Mouse (Mus musculus): ENCODE data around the gene Eif2ak4.
A peak's percentile ranks its signal among the peaks of the same experiment; 100 is the strongest.

Gene Eif2ak4

DNA sequence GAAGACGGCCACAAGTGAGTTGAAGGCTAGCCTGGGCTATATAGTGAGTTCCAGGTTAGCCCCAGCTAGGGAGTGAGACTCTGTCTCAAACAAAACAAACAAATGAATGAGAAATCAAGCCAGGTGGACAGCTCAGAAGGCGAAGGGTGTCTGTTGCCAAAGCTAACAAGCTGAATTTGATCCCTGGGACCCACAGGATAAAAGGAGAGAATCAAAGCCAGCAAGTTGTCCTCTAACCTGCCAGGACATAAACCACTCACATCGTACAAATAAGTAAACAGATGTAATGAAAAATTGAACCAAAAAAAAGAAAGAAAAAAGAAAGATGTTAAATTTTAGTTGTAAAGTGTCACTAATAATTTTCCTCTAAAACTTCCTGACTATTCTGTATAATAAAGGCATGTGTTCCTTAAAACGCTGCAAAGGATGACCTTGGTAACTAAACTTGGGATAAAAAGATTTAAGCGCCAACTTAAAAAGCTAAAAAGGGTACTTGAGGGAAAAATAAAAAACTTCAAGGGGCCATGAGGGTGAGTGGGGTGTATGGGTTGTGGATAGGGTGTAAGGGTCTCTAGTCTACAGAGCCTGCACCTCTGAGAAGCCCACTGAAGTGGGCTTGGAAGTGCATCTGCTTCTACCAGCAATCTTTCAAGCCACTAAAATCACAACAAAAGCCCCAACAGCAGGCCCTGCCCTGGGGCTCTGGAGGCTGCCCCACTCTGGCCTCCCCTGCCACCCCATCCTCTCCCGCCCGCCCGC is 121.4 kb downstream of the Eif2ak4 start:
- DNase-seq (ENCODE audit: low spot score in 2 of 2), result no peak

DNA sequence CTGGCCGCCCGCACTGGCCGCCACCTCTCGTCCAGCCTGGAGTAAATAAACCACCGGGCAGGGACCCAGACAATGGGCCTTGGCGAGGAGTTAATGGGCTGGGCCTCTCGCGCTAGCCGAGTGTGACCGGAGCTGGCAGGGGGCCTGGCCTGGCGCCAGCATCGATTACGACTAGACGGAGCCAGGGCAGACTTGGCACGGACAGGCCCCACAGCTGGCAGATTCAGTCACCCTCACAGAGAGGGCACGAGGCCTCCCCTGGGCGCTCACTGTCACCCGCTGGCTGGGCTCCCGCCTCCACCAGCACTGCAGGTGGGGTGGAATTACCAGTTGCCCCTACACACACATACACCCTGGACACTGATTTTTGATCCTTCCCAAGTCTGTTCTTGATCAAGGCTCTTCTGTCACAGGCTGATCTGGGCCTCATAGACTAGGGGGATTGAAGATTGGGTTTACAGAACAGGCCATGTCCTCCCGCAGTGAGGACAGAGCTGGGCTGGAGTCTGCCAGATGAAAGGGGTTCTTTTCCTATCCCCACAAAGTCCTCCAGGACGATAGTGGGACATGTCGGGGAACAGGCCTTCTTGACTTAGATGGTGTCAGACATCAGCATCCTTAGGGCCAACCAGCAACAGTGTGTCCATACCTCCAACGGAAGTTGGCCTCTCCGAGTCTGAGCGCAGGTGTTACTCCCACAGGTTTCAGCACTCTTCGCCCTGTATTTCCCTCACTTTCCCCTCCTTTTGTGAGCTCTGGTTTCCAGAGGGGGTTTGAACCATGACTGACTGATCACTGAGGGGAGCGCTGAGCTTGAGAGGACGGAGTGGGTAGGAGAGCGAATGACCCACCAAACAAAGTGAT is 122.3 kb downstream of the Eif2ak4 start:
- peak; percentile 81 to 89 for DNase-seq (ENCODE audit: low spot score in 2 of 2)

DNA sequence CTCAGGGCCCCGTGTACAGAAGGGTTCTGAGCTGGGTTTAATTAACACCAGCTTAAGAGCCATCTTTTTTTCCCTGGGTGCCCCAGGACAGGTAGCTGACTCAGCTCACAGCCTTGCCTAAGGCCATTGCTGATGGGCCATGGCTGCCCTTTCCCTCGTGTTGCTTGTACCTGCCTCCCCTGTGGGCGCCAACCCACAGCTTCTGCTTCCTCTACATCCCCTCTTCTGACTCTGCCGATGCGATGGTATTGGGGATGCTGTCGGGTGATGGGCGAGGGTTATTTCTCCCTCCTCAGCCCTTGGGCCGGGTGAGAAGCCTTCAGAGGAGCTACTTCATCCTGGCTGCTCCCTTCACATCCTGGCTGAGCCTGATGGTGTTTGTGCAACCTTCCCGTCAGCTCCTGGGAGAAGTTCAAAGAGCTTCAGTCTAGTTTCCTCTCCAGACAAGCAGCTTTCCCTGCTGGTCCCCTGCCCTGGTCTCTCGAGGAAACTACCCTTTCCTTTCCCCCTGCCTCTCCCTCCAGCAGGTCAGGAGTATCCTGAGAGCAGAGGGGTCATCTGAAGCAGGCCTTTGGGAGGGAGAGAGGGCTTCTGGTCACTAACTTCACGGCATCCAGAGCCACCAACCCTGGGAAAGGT is 123.5 kb downstream of the Eif2ak4 start:
- no peak for DNase-seq (ENCODE audit: low spot score in 2 of 2)

DNA sequence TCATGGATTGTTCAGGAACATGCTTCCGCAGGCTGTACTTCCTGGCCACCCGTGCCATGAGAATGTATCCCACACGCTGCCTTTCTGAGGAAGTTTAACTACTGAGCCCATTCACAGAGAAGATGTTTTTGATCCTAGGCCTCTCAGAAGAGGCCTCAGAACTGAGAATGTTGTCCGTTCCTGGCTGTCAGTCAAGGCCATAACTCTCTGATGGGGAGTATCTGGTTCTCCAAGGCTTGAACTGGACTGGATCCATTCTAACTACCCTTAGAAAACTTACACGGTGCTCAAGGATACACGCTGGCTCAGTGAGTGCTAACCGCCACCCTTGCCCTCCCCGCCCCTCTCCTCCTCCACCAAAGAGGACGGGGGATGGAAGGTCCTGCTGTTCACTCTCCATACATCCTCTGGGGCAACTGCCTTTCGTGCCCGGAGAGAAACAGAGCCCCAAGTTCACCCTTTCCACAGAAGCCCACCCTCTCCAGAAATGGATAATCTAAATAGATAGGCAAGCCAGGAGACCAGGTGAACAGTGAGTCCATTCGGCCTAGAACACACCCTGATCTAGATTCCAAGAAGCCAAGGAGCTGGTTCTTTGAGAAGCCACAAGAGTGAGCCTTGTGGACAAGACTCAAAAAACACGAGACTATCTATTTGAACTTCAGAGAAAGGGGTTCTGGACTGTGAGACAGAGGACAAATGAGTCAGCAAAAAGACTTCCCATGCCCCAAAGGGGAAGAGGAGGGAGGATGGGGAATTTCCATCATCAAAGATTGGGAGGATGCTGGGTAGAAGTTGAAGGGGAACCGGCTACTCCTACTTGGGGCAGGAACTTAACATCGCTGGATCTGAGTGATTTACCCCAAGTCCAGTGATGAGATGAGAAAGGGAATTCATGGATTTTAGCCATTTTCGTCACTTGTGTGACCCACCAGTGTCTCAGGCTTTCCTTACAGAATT is 124.3 kb downstream of the Eif2ak4 start:
- DNase-seq (ENCODE audit: low spot score in 2 of 2), result no peak

DNA sequence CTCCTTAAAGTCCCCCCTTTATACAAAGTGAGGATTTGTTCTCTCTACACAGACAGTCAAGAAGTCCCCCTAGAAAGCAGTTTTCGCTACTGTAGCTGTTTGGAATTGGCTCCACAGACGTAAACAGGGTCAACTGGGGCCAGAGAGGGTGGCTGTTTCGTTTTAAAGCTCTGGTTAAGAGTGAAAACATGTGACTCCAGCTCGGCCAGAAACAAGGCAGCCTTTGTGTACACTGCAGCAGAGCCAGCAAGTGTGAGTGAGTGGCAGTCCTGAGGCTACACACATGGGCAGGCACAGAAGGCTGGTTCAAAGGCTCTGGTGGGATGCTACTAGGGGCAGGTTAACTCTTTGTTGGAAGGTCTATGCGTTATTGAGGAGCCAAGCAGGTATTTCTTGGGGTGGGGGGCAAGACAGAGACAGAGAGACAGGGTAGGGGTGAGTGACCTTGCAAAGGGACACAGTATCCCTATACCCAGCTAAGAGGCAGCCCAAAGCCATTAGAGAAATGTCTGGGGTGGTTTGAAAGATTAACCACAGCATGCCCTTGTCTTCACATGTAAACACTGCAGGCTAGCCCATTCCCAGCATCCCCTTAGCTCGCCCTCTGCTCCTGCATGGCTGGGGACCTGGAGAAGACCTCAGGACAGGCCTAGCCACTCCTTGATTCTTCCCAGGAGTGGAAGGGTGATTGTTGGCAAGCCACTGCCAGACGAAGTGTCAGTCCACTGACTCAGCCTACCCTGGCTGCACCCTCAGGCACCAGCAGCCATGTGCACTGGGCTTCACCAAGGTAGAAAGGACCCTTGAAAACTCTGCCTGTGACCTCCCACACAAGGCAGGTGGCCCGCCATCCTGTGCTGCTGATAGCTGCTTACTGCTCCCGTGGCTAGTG is 131.9 kb downstream of the Eif2ak4 start:
- no peak for DNase-seq (ENCODE audit: low spot score in 2 of 2)

DNA sequence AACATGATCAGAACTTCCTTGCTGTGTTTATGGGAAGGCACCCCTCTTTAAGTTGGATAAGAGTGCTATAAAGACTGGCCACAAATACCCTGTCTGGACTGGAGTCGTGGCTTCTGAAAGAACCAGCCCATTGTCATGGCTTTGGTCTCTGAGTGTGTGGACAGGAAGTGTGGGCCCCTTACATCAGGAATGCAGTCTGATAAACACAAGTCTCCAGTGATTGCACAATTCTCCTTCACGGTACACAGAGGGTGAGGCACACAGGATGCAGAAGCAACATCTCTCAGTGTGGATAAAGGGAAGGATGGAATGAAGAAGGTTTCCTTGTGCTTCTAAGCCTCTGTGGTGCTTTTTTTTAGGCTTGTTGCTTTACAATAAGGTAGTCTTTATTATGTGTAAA is 133.8 kb downstream of the Eif2ak4 start:
- no peak for DNase-seq (ENCODE audit: low spot score in 2 of 2)

DNA sequence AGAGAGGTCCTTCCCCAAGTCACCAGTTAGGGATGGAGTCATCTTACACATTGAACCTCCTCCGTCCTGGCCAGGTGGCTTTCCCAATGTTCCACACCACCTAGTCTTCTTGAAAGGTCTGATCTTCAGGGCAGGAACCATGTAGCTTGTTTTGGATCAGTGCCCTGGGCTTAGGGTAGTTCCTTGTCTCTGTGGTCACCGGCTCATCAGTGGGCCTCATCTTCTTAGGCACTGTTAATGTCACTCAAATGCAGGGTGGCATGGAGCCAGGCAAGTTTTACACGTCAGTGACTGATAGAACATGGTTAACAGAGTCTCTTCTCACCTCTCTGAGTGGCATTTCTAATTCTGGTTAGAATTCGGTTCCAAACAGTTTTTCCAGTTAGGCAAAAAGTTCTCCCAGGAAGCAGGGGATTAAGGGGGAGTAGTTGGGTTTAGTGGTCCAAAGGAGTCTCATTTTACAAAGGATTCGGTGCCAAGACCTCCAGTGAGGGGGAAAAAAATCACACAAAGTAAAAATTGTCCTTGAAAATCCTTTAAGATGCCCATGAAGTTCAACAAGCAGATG is 134.8 kb downstream of the Eif2ak4 start:
- no peak for DNase-seq (ENCODE audit: low spot score in 2 of 2)

DNA sequence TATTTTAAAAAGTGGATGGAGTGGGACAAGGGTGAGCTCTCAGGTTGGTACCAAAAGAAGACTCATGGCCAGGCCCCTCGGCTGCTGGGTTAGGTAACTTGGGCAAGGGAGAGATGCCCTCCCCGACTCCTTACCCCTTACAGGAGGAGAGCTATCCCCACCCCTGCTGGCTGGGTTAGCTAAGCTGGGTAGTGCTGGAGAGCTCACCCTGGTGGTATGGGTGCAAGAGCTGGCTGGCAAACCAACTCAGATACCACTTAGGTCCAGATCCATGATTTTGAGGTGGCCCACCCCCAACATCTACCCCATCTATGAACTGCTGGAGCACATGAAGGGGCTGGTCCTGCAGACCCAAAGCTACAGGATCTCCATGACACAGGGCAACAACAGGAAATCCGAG is 136.4 kb downstream of the Eif2ak4 start:
- no peak for DNase-seq (ENCODE audit: low spot score in 2 of 2)
